Comparison of ENCODE assay signal across 7 mouse cellular contexts in the genomic region with DNA sequence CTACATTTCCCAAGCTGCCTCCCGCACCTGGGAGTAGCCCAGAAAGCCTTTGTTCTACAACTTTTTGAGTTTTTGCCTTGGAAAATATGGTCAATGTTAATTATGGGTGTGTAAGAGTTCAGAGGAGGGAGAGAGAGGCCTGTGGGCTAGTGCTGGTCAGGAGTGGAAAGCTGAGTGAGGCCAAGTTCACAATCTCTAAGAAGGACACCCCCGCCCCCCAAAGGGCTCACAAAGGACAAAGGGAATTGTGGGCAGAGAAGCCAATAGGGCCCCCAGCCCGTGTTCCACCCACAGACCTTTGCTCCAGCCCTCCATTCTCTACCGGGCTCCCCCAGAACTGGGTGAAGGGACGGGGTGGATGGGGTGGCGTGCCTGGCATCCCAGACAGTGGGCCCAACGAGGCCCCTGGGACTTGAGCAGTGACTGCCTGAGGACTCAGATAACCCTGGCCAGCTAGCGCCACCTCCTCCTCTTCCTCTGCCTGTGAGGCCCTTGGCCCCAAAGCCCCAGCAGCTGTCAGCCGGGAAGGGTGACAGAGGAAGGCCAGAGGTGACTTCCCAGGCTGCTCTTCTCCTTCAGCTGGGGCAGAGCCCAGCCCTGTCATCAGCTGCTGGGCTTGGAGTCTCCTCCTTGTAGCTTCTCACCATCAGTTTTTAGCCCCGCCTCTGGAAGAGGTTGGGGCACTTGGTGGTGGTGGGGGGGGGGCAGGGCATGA. TPM values are rescaled to one million over a fixed set of nuclear protein-coding genes. Genes with fewer than 3 reads are reported as not detected.
DNase-seq lines count a peak whose midpoint lies in the region; ATAC-seq lines count a peak whose summit lies in the region.

No protein-coding gene starts in this region.

- H3K27me3 ChIP-seq in heart, embryonic 15.5 days: no peaks in the 10 kb centered on the region
- no peaks in the 10 kb centered on the region for H3K27me3 ChIP-seq in neural tube, embryonic 14.5 days (ENCODE audit: control insufficient read depth, insufficient read depth, low read length)

- WGBS in heart, embryonic 15.5 days: 14% methylated on average over 10 of the region's 10 CpGs
- 41% methylated on average over 10 of the region's 10 CpGs for WGBS in neural tube, embryonic 14.5 days

- peak overlapping the region; percentile 45 for H3K4me2 ChIP-seq in heart, embryonic 15.5 days
- H3K4me2 ChIP-seq in neural tube, embryonic 14.5 days (ENCODE audit: low read depth, low read length): no peak overlapping the region

- DNase-seq in MN1 (ENCODE audit: low spot score): peak; percentile 56
- peak; percentile 62 for DNase-seq in adrenal gland, postnatal 25 days
- DNase-seq in kidney, postnatal 36 days: peak; percentile 80 to 82
- DNase-seq in yolk sac, embryonic 10.5 days (ENCODE audit: low spot score): no peak
- no peak for DNase-seq in layer of hippocampus, adult 9-11 months

- H3K36me3 ChIP-seq in heart, embryonic 15.5 days: no peaks in the 10 kb centered on the region
- H3K36me3 ChIP-seq in neural tube, embryonic 14.5 days (ENCODE audit: control insufficient read depth, insufficient read depth, low read length): no peaks in the 10 kb centered on the region

- no peaks in the 10 kb centered on the region for H3K9me3 ChIP-seq in heart, embryonic 15.5 days (replicated peaks)
- no peaks in the 10 kb centered on the region for H3K9me3 ChIP-seq in neural tube, embryonic 14.5 days (ENCODE audit: control insufficient read depth, low read length)

- peaks cover 86% of the 10 kb centered on the region for H3K4me1 ChIP-seq in heart, embryonic 15.5 days (replicated peaks)
- H3K4me1 ChIP-seq in neural tube, embryonic 14.5 days (ENCODE audit: control insufficient read depth, insufficient read depth, low read length): peaks cover 33% of the 10 kb centered on the region

- H3K27ac ChIP-seq in heart, embryonic 15.5 days: peak overlapping the region; percentile 96
- peak overlapping the region; percentile 39; the same call in 1 of the 2 replicates for H3K27ac ChIP-seq in neural tube, embryonic 14.5 days (ENCODE audit: low read depth, low read length)

- peak; percentile 44 for ATAC-seq in heart, embryonic 15.5 days (replicated peaks; ENCODE audit: insufficient number of reproducible peaks, insufficient read depth, low FRiP score, low read depth)
- no peak for ATAC-seq in neural tube, embryonic 14.5 days (ENCODE audit: low read depth)

- H3K4me3 ChIP-seq in heart, embryonic 15.5 days: 0 out of 2 replicates have a peak overlapping the region, but pooled peaks have one; percentile 10
- no peak overlapping the region for H3K4me3 ChIP-seq in neural tube, embryonic 14.5 days (ENCODE audit: low read depth, low read length)

- H3K9ac ChIP-seq in heart, embryonic 15.5 days: peak overlapping the region; percentile 42
- H3K9ac ChIP-seq in neural tube, embryonic 14.5 days (replicated peaks; ENCODE audit: low read depth, low read length): no peak overlapping the region

RNA-seq across cellular contexts. Expression of a gene that starts 18.9 kb away (rescaled TPM):
- total RNA-seq in adrenal gland, postnatal 25 days (2021): 177 and 197 TPM in 2 replicates
- 41.3 and 56.3 TPM in 2 replicates for polyA plus RNA-seq in heart, embryonic 15.5 days (2015; fragmentation: Nextera tagmentation; extraction: Ambion mirVana)
- 2.7 and 10.8 TPM in 2 replicates for polyA plus RNA-seq in neural tube, embryonic 14.5 days (2014; fragmentation: Nextera tagmentation; extraction: Ambion mirVana)

RNA-seq across cellular contexts. Expression of a gene that starts 34.4 kb away (rescaled TPM):
- total RNA-seq in adrenal gland, postnatal 25 days (2021): not detected in 2 replicates
- not detected in 2 replicates for polyA plus RNA-seq in heart, embryonic 15.5 days (2015; fragmentation: Nextera tagmentation; extraction: Ambion mirVana)
- not detected in 2 replicates for polyA plus RNA-seq in neural tube, embryonic 14.5 days (2014; fragmentation: Nextera tagmentation; extraction: Ambion mirVana)

RNA-seq across cellular contexts. Expression of a gene that starts 57.1 kb away (rescaled TPM):
- total RNA-seq in adrenal gland, postnatal 25 days (2021): not detected in 2 replicates
- polyA plus RNA-seq in heart, embryonic 15.5 days (2015; fragmentation: Nextera tagmentation; extraction: Ambion mirVana): not detected in 2 replicates
- not detected in 2 replicates for polyA plus RNA-seq in neural tube, embryonic 14.5 days (2014; fragmentation: Nextera tagmentation; extraction: Ambion mirVana)

Comparison
In these comparisons a context has a peak if more than half of its experiments do, and no peak if none do; other contexts are left out.
1. DNase-seq: peak in MN1 (single experiment), adrenal gland, postnatal 25 days (single experiment) and kidney, postnatal 36 days (2 of 2); none in yolk sac, embryonic 10.5 days (single experiment) and layer of hippocampus, adult 9-11 months (single experiment).